Mouse (Mus musculus): ENCODE measurements around the gene Slc22a2.

DNA sequence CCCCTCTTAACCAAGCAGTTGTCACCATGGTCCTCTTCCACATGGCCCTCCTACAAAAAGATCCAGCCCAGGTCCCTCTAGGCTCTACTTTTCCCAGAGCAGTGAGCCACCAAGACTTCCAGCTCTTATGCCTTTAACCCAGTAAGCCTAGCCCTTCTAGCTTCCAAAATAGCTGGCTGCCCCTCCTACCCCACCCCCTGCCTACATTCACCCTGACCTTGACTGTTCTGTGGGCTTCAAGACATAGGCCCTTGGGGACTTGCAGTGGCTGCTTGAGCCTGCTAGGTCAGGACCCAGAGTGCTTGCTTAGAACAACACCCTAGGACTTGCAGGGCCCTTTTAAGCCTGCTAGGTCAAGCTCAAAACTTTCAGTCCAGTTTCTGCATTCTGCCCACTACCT lies 23.3 kb downstream of the Slc22a2 start:
- TF ChIP-seq POLR2A (IDR thresholded peaks at IDR 0.05; ENCODE audit: borderline replicate concordance, control insufficient read depth, low read depth, low read length) = no peak
- no peak for TF ChIP-seq CTCF (IDR thresholded peaks at IDR 0.05; ENCODE audit: control insufficient read depth, insufficient read depth, low read length)

All from bone marrow, adult 2 months (tissue).